8 mouse cellular contexts compared by ENCODE assay signal in the genomic region with DNA sequence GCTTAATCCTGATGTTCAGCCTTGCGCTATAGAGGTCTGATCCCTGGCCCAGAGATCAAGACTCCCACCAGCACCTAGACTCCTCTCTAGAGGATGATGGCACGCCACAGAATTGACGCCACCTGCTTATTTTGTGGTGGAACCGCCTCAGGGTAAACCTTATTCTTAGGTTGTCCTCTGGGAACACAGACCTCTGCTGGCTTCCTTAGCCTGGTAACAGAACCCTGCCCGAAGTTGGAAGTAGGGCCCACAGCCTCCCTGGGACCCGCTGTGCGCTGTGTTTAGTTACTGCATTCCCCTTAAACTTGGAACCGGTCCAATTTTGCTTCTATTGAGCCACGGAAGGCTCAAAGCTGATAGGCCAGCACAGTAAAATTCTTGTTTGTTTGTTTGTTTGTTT. TPM values are rescaled to one million over a fixed set of nuclear protein-coding genes. Genes with fewer than 3 reads are reported as not detected.
A peak's percentile ranks its signal among the peaks of the same experiment; 100 is the strongest.
DNase-seq lines count a peak whose midpoint lies in the region; ATAC-seq and TF ChIP-seq lines count a peak whose summit lies in the region.

No protein-coding gene starts in this region.

- no peak for ATAC-seq in heart, embryonic 11.5 days (replicated peaks; ENCODE audit: insufficient number of reproducible peaks, low FRiP score, low TSS enrichment)
- no peak for ATAC-seq in intestine, postnatal 0 days
- ATAC-seq in monocyte, adult 5-6 weeks (replicated peaks; ENCODE audit: insufficient number of reproducible peaks, low FRiP score, low TSS enrichment, poor library complexity, severe bottlenecking): no peak

- DNase-seq in heart, adult 8-10 months (ENCODE audit: low spot score): no peak
- no peak for DNase-seq in testis, postnatal 10 days (ENCODE audit: low spot score)
- no peak for DNase-seq in urinary bladder, postnatal 25 days (ENCODE audit: low spot score)
- DNase-seq in layer of hippocampus, adult 9-10 months (ENCODE audit: low spot score): no peak

- no peak overlapping the region for H3K4me2 ChIP-seq in heart, embryonic 11.5 days
- H3K4me2 ChIP-seq in intestine, postnatal 0 days (replicated peaks; ENCODE audit: low read depth): no peak overlapping the region

- no peak overlapping the region for H3K9ac ChIP-seq in heart, embryonic 11.5 days (ENCODE audit: low read depth, low read length)
- H3K9ac ChIP-seq in intestine, postnatal 0 days (ENCODE audit: low read depth, low read length): no peak overlapping the region

- no peak overlapping the region for H3K27ac ChIP-seq in heart, embryonic 11.5 days (ENCODE audit: low read depth, low read length)
- no peak overlapping the region for H3K27ac ChIP-seq in testis, adult 2 months (ENCODE audit: control insufficient read depth, insufficient read depth, low read depth, low read length)
- no peak overlapping the region for H3K27ac ChIP-seq in intestine, postnatal 0 days (ENCODE audit: low read depth, low read length)

- no peaks in the 10 kb centered on the region for H3K36me3 ChIP-seq in heart, embryonic 11.5 days (ENCODE audit: control insufficient read depth, insufficient read depth, low read length)
- H3K36me3 ChIP-seq in testis, adult 2 months (ENCODE audit: control insufficient read depth, insufficient read depth, low read length): no peaks in the 10 kb centered on the region
- H3K36me3 ChIP-seq in intestine, postnatal 0 days (ENCODE audit: control insufficient read depth, insufficient read depth): no peaks in the 10 kb centered on the region

- peaks cover 23% of the 10 kb centered on the region for H3K4me1 ChIP-seq in heart, embryonic 11.5 days (ENCODE audit: control insufficient read depth, insufficient read depth, low read length)
- H3K4me1 ChIP-seq in testis, adult 2 months (ENCODE audit: control insufficient read depth, insufficient read depth, low read length): peaks cover 13% of the 10 kb centered on the region
- no peaks in the 10 kb centered on the region; the same call in 1 of the 2 replicates for H3K4me1 ChIP-seq in intestine, postnatal 0 days (replicated peaks; ENCODE audit: control insufficient read depth, insufficient read depth, low read length)

- peaks cover 37% of the 10 kb centered on the region for H3K27me3 ChIP-seq in heart, embryonic 11.5 days (ENCODE audit: control insufficient read depth, insufficient read depth, low read length)
- peaks cover 3% of the 10 kb centered on the region; the same call in 1 of the 2 replicates for H3K27me3 ChIP-seq in testis, adult 2 months (ENCODE audit: control insufficient read depth, insufficient read depth, low read length)
- H3K27me3 ChIP-seq in intestine, postnatal 0 days (replicated peaks; ENCODE audit: control insufficient read depth, insufficient read depth, low read length): peaks cover 68% of the 10 kb centered on the region

- H3K9me3 ChIP-seq in heart, embryonic 11.5 days (replicated peaks; ENCODE audit: control insufficient read depth, low read length): no peaks in the 10 kb centered on the region
- no peaks in the 10 kb centered on the region for H3K9me3 ChIP-seq in intestine, postnatal 0 days (ENCODE audit: control insufficient read depth)

- no peak for TF ChIP-seq POLR2A in testis, adult 2 months (IDR thresholded peaks at IDR 0.05; ENCODE audit: control insufficient read depth, low read depth, low read length)

- TF ChIP-seq CTCF in testis, adult 2 months (IDR thresholded peaks at IDR 0.05; ENCODE audit: control insufficient read depth, insufficient read depth, insufficient replicate concordance, low read depth, low read length): no peak
- TF ChIP-seq CTCF in intestine, postnatal 0 days (IDR thresholded peaks at IDR 0.05; ENCODE audit: low read depth): no peak

- peak overlapping the region; percentile 10; the same call in 1 of the 2 replicates for H3K4me3 ChIP-seq in heart, embryonic 11.5 days (ENCODE audit: low read depth, low read length)
- peak overlapping the region; percentile 88 for H3K4me3 ChIP-seq in testis, adult 2 months (ENCODE audit: control insufficient read depth, low read depth, low read length)
- H3K4me3 ChIP-seq in intestine, postnatal 0 days (ENCODE audit: low read depth, low read length): peak overlapping the region; percentile 11; the same call in 1 of the 2 replicates

- 5% methylated on average over 9 of the region's 9 CpGs for WGBS in heart, embryonic 11.5 days (ENCODE audit: insufficient replicate concordance)
- WGBS in intestine, postnatal 0 days: 22% methylated on average over 9 of the region's 9 CpGs

RNA-seq across cellular contexts. Expression of gene Cyp1b1, which starts 2.3 kb away (rescaled TPM):
- polyA plus RNA-seq in heart, embryonic 11.5 days (2014; fragmentation: Nextera tagmentation; extraction: Ambion mirVana): 2.1 TPM in 2 replicates
- 1 to 10 TPM; 3.7 to 7.4 (median 4.5) TPM for total RNA-seq in heart, adult 8-10 months (2022)
- polyA plus RNA-seq in testis, adult 2 months (2012; rRNA removed): 34.0 and 35.3 TPM in 2 replicates
- polyA plus RNA-seq in intestine, postnatal 0 days (2015; fragmentation: Nextera tagmentation; extraction: Ambion mirVana): 3.7 and 4.4 TPM in 2 replicates
- not detected in 3 replicates for total RNA-seq in monocyte, adult 5-6 weeks (2017)

Comparison
In these comparisons a context has a peak if more than half of its experiments do, and no peak if none do; other contexts are left out.
1. H3K4me3 ChIP-seq: peak in every context shown above with its lines; median percentile 88 in testis, adult 2 months; 11 in intestine, postnatal 0 days; 10 in heart, embryonic 11.5 days.